Mouse (Mus musculus): ENCODE results near the gene Kremen1.

- TF ChIP-seq CTCF (IDR thresholded peaks at IDR 0.05; ENCODE audit: low read depth) (no peak), EP300 (IDR thresholded peaks at IDR 0.05; ENCODE audit: low read depth) (no peak)
Measured at GRCm38 (mm10) chr11:5176685-5177084, 84.7 kb downstream of the Kremen1 start.
